Mouse (Mus musculus) adipocyte (in vitro differentiated cells): Measurements from ENCODE around the gene Tpx2.

Experiments
- DNase-seq: peaks from one replicate; pipeline ENCODE4 v3.0.0-alpha.2; 2016; ENCODE audit warnings: low spot score

Tpx2 gene

GRCm38 (mm10) chr2:152943568-152943967 is 95.8 kb downstream of the Tpx2 start:
- no peak for DNase-seq

DNA sequence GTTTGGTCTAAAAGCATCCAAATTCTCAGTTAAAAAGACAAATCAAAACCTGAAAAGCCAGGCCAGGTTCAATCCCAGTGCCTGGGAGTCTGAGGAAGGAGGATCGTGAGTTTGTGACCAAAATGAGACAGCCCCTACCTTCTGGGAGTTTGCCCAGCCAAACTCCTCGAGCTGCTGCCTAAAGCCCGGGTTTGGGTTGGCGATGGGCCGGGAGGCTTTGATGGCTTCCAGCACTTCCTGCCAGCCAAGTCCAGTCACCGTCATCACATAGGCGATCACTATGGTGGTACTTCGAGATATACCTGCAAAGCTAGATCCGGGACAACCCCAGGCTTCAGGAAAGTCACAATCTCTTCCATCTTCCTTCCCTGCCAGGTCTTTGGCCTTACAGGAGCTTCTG is 96.2 kb downstream of the Tpx2 start:
- no peak for DNase-seq
